Mouse (Mus musculus): Measurements from ENCODE around the gene M1ap.

GRCm38 (mm10) chr6:83077630-83078323 is 131.1 kb downstream of the M1ap start, which contains the start of gene Pcgf1:
- TF ChIP-seq POLR2A (IDR thresholded peaks at IDR 0.05; ENCODE audit: borderline replicate concordance, control insufficient read depth, low read depth, low read length) (no peak), CTCF (IDR thresholded peaks at IDR 0.05; ENCODE audit: control insufficient read depth, insufficient read depth, low read length) (no peak)

Measured in bone marrow, adult 2 months (tissue).